Mouse (Mus musculus): ENCODE data around the gene Rbbp4. TPM values are rescaled to one million over a fixed set of nuclear protein-coding genes. Genes with fewer than 3 reads are reported as not detected.

Rbbp4 gene
- total RNA-seq (2015) (233 and 259 TPM in 2 replicates), total RNA-seq (2017) (122 and 137 TPM in 2 replicates)

GRCm38 (mm10) chr4:129335216-129336074 is at the start of gene Rbbp4, which contains the start of gene Zbtb8os:
Gene Rbbp4, minus strand, starts transcription at chr4:129335370.
Gene Zbtb8os, plus strand, starts transcription at chr4:129335695.
- ATAC-seq (replicated peaks; ENCODE audit: poor library complexity): peak; percentile 82

GRCm38 (mm10) chr4:129384440-129384839 is 49.3 kb upstream of the Rbbp4 start:
- no peak for ATAC-seq (replicated peaks; ENCODE audit: poor library complexity)

- no peak for ATAC-seq (replicated peaks; ENCODE audit: poor library complexity)
Observed at GRCm38 (mm10) chr4:129383586-129383985, 48.4 kb upstream of the Rbbp4 start.

- no peak for ATAC-seq (replicated peaks; ENCODE audit: poor library complexity)
Observed at GRCm38 (mm10) chr4:129382488-129382887, 47.3 kb upstream of the Rbbp4 start.

- ATAC-seq (replicated peaks; ENCODE audit: poor library complexity): no peak
Observed at GRCm38 (mm10) chr4:129382029-129382428, 46.9 kb upstream of the Rbbp4 start.

- ATAC-seq (replicated peaks; ENCODE audit: poor library complexity): no peak
Observed at GRCm38 (mm10) chr4:129381148-129381547, 46.0 kb upstream of the Rbbp4 start.

GRCm38 (mm10) chr4:129379805-129380204 is 44.6 kb upstream of the Rbbp4 start:
- ATAC-seq (replicated peaks; ENCODE audit: poor library complexity): no peak

- peak; percentile 38 for ATAC-seq (replicated peaks; ENCODE audit: poor library complexity)
Observed at GRCm38 (mm10) chr4:129377601-129378390, 42.6 kb upstream of the Rbbp4 start, which contains the start of gene Zbtb8a. Gene Zbtb8a, minus strand, starts transcription at chr4:129378116.

GRCm38 (mm10) chr4:129376961-129377545 is 41.9 kb upstream of the Rbbp4 start:
- peak; percentile 22; the same call in 1 of the 2 replicates for ATAC-seq (replicated peaks; ENCODE audit: poor library complexity)

- no peak for ATAC-seq (replicated peaks; ENCODE audit: poor library complexity)
Observed at GRCm38 (mm10) chr4:129375821-129376220, 40.7 kb upstream of the Rbbp4 start.

GRCm38 (mm10) chr4:129375000-129375399 is 39.8 kb upstream of the Rbbp4 start:
- ATAC-seq (replicated peaks; ENCODE audit: poor library complexity): no peak

- ATAC-seq (replicated peaks; ENCODE audit: poor library complexity): peak; percentile 24; the same call in 1 of the 2 replicates
Observed at GRCm38 (mm10) chr4:129374219-129374755, 39.1 kb upstream of the Rbbp4 start.

GRCm38 (mm10) chr4:129373202-129373976 is 38.2 kb upstream of the Rbbp4 start:
- 0 out of 2 replicates have a peak, but pooled peaks have one; percentile 30 for ATAC-seq (replicated peaks; ENCODE audit: poor library complexity)

- ATAC-seq (replicated peaks; ENCODE audit: poor library complexity): no peak
Observed at GRCm38 (mm10) chr4:129371391-129371790, 36.2 kb upstream of the Rbbp4 start.

- ATAC-seq (replicated peaks; ENCODE audit: poor library complexity): peak; percentile 59
Observed at GRCm38 (mm10) chr4:129365224-129365623, 30.1 kb upstream of the Rbbp4 start.

GRCm38 (mm10) chr4:129364379-129364778 is 29.2 kb upstream of the Rbbp4 start:
- ATAC-seq (replicated peaks; ENCODE audit: poor library complexity): no peak

- no peak for ATAC-seq (replicated peaks; ENCODE audit: poor library complexity)
Observed at GRCm38 (mm10) chr4:129363463-129363862, 28.3 kb upstream of the Rbbp4 start.

GRCm38 (mm10) chr4:129362771-129363170 is 27.6 kb upstream of the Rbbp4 start:
- no peak for ATAC-seq (replicated peaks; ENCODE audit: poor library complexity)

- ATAC-seq (replicated peaks; ENCODE audit: poor library complexity): peak; percentile 51
Observed at GRCm38 (mm10) chr4:129362238-129362637, 27.1 kb upstream of the Rbbp4 start.

- ATAC-seq (replicated peaks; ENCODE audit: poor library complexity): peak; percentile 23; the same call in 1 of the 2 replicates
Observed at GRCm38 (mm10) chr4:129357613-129358163, 22.5 kb upstream of the Rbbp4 start.
